Mouse (Mus musculus) embryonic facial prominence, embryonic 11.5 days (tissue): ENCODE results near the gene Slc29a1. TPM values are rescaled to one million over a fixed set of nuclear protein-coding genes. Genes with fewer than 3 reads are reported as not detected.

Source experiments
- ATAC-seq: fragments of 200-750 bp; cut with Nextera tagmentation; replicated peaks from 2 replicates; pipeline ENCODE4 v1.8.0; 2017; ENCODE audit warnings: low read depth; ENCODE audit not compliant: insufficient number of reproducible peaks, low FRiP score, low TSS enrichment
- DNase-seq: peaks from one replicate; pipeline ENCODE4 v3.0.0-alpha.2; 2015; ENCODE audit warnings: low spot score
- H3K27ac ChIP-seq: fragments of 300-500 bp; sonication (generic); replicated peaks from 2 replicates; pipeline ENCODE4 v1.5.1; 2014; ENCODE audit warnings: mild to moderate bottlenecking, low read depth, low read length, control low read depth
- H3K27me3 ChIP-seq: fragments of 300-500 bp; sonication (generic); 2 replicates; pipeline ENCODE4 v1.6.1; 2014; ENCODE audit warnings: mild to moderate bottlenecking, low read length, moderate library complexity, mixed read lengths; ENCODE audit not compliant: control insufficient read depth, insufficient read depth
- H3K36me3 ChIP-seq: fragments of 300-500 bp; sonication (generic); replicated peaks from 2 replicates; pipeline ENCODE4 v1.6.1; 2014; ENCODE audit warnings: low read depth, mild to moderate bottlenecking, low read length, moderate library complexity, mixed read lengths; ENCODE audit not compliant: control insufficient read depth, insufficient read depth
- H3K4me1 ChIP-seq: fragments of 300-500 bp; sonication (generic); 2 replicates; pipeline ENCODE4 v1.6.1; 2014; ENCODE audit warnings: low read length, mixed read lengths; ENCODE audit not compliant: control insufficient read depth, insufficient read depth
- H3K4me2 ChIP-seq: fragments of 300-500 bp; sonication (generic); 2 replicates; pipeline ENCODE4 v1.6.1; 2014; ENCODE audit warnings: low read depth, mild to moderate bottlenecking, control low read depth, low read length, moderate library complexity
- H3K4me3 ChIP-seq: fragments of 300-500 bp; sonication (generic); 2 replicates; pipeline ENCODE4 v1.5.1; 2014; ENCODE audit warnings: low read depth, low read length, control low read depth
- H3K9ac ChIP-seq: fragments of 300-500 bp; sonication (generic); replicated peaks from 2 replicates; pipeline ENCODE4 v1.6.1; 2014; ENCODE audit warnings: mild to moderate bottlenecking, control low read depth, low read length
- H3K9me3 ChIP-seq: fragments of 300-500 bp; sonication (generic); replicated peaks from 2 replicates; pipeline ENCODE4 v1.6.1; 2016; ENCODE audit warnings: mild to moderate bottlenecking, low read length, inconsistent platforms, mixed read lengths; ENCODE audit not compliant: control insufficient read depth
- WGBS: fragments of 180-500 bp; shearing (Covaris S2); extraction: QIAGEN DNeasy Blood & Tissue Kit; methylation state at CpG from one replicate; pipeline ENCODE4 v1.1.7; 2014; 5-methylcytosine and 5-hydroxymethylcytosine counted together
- polyA plus RNA-seq: library from polyadenylated mRNA; unstranded; fragments of >200 nt; fragmentation: Nextera tagmentation; extraction: Ambion mirVana; gene quantifications from 2 replicates; pipeline ENCODE4 v1.2.1, GENCODE M21; 2014

The Slc29a1 gene
- polyA plus RNA-seq, 1 experiment from 2014 or later: 52.5 TPM

- Histone ChIP-seq H3K36me3 (no peaks in the 10 kb centered on the region), H3K27ac (no peak overlapping the region), H3K4me2 (no peak overlapping the region), H3K9ac (no peak overlapping the region), H3K4me3 (no peak overlapping the region), H3K27me3 (peaks cover 8% of the 10 kb centered on the region; the same call in 1 of the 2 replicates), H3K4me1 (no peaks in the 10 kb centered on the region), H3K9me3 (no peaks in the 10 kb centered on the region)
- no peak for ATAC-seq
- DNase-seq: peak; percentile 73
- 16% methylated on average over 5 of the region's 5 CpGs for WGBS
Observed at GRCm38 (mm10) chr17:45536264-45536663, 63.1 kb downstream of the Slc29a1 start.

Other genes with a start within 250 kb of the Slc29a1 start
- gene Cdc5l, start 165.9 kb downstream of the Slc29a1 start, polyA plus RNA-seq: 88.6 and 97.6 TPM in 2 replicates
- 0.17 and 0.26 TPM in 2 replicates for gene Spats1, start 124.2 kb downstream of the Slc29a1 start, polyA plus RNA-seq
- 14.3 and 16.1 TPM in 2 replicates for gene Aars2, start 92.8 kb downstream of the Slc29a1 start, polyA plus RNA-seq
- gene Tcte1, start 76.2 kb downstream of the Slc29a1 start, polyA plus RNA-seq: 1.5 and 2.3 TPM in 2 replicates
- 5.4 and 6.3 TPM in 2 replicates for gene Tmem151b, start 49.9 kb downstream of the Slc29a1 start, polyA plus RNA-seq
- 3.5 and 5.3 TPM in 2 replicates for gene Nfkbie, start 43.9 kb downstream of the Slc29a1 start, polyA plus RNA-seq
- 85.6 and 92.2 TPM in 2 replicates for gene Slc35b2, start 35.7 kb downstream of the Slc29a1 start, polyA plus RNA-seq
- 1,660 and 1,740 TPM in 2 replicates for gene Hsp90ab1, start 26.3 kb downstream of the Slc29a1 start, polyA plus RNA-seq
- 1.6 and 5.6 TPM in 2 replicates for gene Mymx, start 2.5 kb upstream of the Slc29a1 start, polyA plus RNA-seq
- 0.28 and 0.52 TPM in 2 replicates for gene Capn11, start 59.7 kb upstream of the Slc29a1 start, polyA plus RNA-seq
- gene Mrpl14, start 86.7 kb upstream of the Slc29a1 start, polyA plus RNA-seq: 127 and 141 TPM in 2 replicates
- gene Tmem63b, start 87.3 kb upstream of the Slc29a1 start, polyA plus RNA-seq: 23.5 and 24.8 TPM in 2 replicates
- 0.61 TPM in 1 of 2 replicates, not detected in the other for gene 1600014C23Rik, start 134.2 kb upstream of the Slc29a1 start, polyA plus RNA-seq